Mouse (Mus musculus) erythroblast, embryonic 14.5 days (primary cell): ENCODE data around the gene Dusp9.

Experiments
- GATA1 ChIP-seq: IDR thresholded peaks from 2 replicates; pipeline ENCODE4 v1.6.1; 2012; ENCODE audit warnings: low read length, inconsistent platforms, mixed read lengths
- TAL1 ChIP-seq: IDR thresholded peaks from 3 replicates; pipeline ENCODE4 v1.6.1; 2012; ENCODE audit warnings: low read length, inconsistent platforms, mixed read lengths

DNA sequence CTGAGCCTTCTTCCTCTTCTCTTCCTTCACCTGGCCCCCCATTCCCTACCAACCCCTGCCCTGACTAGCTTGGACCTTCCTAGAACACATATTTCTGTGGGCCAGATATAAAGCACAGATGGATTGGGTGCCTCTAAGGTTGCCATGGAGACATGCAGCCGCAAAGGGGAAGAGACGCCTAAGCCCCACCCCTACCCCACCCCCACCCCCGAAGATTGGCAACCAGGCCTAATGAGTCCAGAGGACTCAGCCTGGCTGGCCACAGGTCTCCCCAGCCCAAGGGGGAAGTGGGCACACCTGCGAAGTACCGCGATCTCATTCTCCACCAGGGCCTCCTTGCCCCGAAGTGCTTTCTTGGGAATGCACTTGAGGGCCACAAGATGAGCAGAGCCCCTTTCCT, 19.2 kb downstream of the Dusp9 start:
- no peak for TF ChIP-seq GATA1
- TF ChIP-seq TAL1, result no peak
